Mouse (Mus musculus) embryonic fibroblast, embryonic 13.5 days (primary cell): ENCODE measurements around the gene Cnot2.

Source experiments
- CTCF ChIP-seq: IDR thresholded peaks from 2 replicates; pipeline ENCODE4 v1.5.1; 2011; ENCODE audit warnings: mild to moderate bottlenecking, control low read depth, low read length, moderate library complexity, borderline replicate concordance; ENCODE audit not compliant: insufficient read depth
- POLR2A ChIP-seq: IDR thresholded peaks from 2 replicates; pipeline ENCODE4 v1.6.1; 2011; ENCODE audit warnings: low read depth, mild to moderate bottlenecking, control low read depth, low read length, moderate library complexity

- TF ChIP-seq CTCF (no peak), POLR2A (no peak)
Measured at GRCm38 (mm10) chr10:116564828-116565602, 16.3 kb downstream of the Cnot2 start.
